Comparison of ENCODE assay signal across 27 mouse cellular contexts in the genomic region with DNA sequence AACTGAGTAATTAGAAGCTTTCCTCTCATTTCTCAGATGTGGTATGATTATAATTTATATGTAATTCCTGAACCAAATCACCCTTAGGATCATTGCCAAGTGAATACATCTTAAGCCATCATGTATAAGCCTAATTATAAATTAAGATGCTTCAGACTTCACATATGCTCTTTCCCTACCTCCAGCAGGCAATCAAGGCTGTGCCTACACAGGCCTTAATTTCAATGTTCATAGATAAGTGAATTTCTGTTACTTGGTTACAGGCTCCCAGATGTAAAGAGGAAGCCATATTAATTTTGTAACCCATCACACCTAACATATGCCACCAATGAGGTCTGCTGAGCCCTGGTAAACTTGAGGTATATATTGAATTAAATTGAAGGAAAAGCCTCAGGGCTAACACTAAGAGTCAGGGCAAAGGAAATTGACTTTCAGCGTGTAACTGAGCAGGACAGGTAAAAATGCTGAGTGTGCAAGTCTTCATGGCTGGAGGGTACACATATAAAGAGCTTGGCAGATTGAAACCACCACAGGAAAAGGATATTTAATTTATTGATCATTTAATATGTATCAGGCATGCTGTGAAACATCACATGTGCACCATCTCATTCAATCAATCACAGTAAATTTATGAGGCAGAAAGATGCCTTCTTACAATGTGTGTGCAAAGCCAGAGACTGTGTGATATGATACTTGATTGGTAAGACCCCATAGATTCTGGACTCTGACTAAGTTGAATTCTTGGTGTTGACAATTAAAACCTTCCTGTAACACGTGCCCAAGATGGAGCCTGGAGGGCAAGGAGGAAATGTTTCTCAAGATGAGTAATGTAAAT.
DNase-seq lines count a peak whose midpoint lies in the region; ATAC-seq and TF ChIP-seq lines count a peak whose summit lies in the region.
"Had no signal": no experiment of that assay in that cellular context is flagged by ENCODE, and none has a peak within 500 bp of the region (broad histone marks: within the 10 kb centered on the region; RNA-seq: fewer than 3 reads in every experiment).

No protein-coding gene starts in this region.

- no peaks in the 10 kb centered on the region for H3K79me2 ChIP-seq in CH12.LX (replicated peaks; ENCODE audit: control insufficient read depth, extremely low read depth, insufficient read depth, poor library complexity, severe bottlenecking)

- H3K36me3 ChIP-seq in hindbrain, embryonic 11.5 days (ENCODE audit: control insufficient read depth, insufficient read depth, low read length) = no peaks in the 10 kb centered on the region
- H3K36me3 ChIP-seq in hindbrain, postnatal 0 days (ENCODE audit: insufficient read depth, low read length) = no peaks in the 10 kb centered on the region
- no peaks in the 10 kb centered on the region for H3K36me3 ChIP-seq in CH12.LX (replicated peaks in 1 of 2; ENCODE audit: control insufficient read depth in 1 of 2, insufficient read depth in 1 of 2, low read length in 1 of 2)
- H3K36me3 ChIP-seq in hindbrain, embryonic 13.5 days = no peaks in the 10 kb centered on the region
- H3K36me3 ChIP-seq in neural tube, embryonic 13.5 days = no peaks in the 10 kb centered on the region
- H3K36me3 ChIP-seq: G1E; heart, embryonic 13.5 days; limb, embryonic 13.5 days; liver, embryonic 12.5 days had no signal

- no peak for TF ChIP-seq CTCF in hindbrain, postnatal 0 days (IDR thresholded peaks at IDR 0.05; ENCODE audit: low read depth)
- no peak for TF ChIP-seq CTCF in CH12.LX (conservative IDR thresholded peaks at IDR 0.05 in 1 of 2, IDR thresholded peaks at IDR 0.05 in 1 of 2; ENCODE audit: low read depth in 2 of 2, low read length in 2 of 2)

- no peak for TF ChIP-seq RAD21 in CH12.LX (IDR thresholded peaks at IDR 0.05; ENCODE audit: low read depth, low read length)

- H3K9me3 ChIP-seq in hindbrain, embryonic 11.5 days (ENCODE audit: control insufficient read depth, low read length) = no peaks in the 10 kb centered on the region
- no peaks in the 10 kb centered on the region for H3K9me3 ChIP-seq in hindbrain, postnatal 0 days (ENCODE audit: low read length)
- no peaks in the 10 kb centered on the region for H3K9me3 ChIP-seq in CH12.LX (replicated peaks; ENCODE audit: low read length)
- H3K9me3 ChIP-seq in hindbrain, embryonic 13.5 days = no peaks in the 10 kb centered on the region
- no peaks in the 10 kb centered on the region for H3K9me3 ChIP-seq in neural tube, embryonic 13.5 days
- H3K9me3 ChIP-seq: G1E; heart, embryonic 13.5 days; limb, embryonic 13.5 days; liver, embryonic 12.5 days had no signal

- ATAC-seq in hindbrain, embryonic 11.5 days (ENCODE audit: low FRiP score) = peak; percentile 74
- ATAC-seq in hindbrain, postnatal 0 days = no peak
- peak; percentile 80 for ATAC-seq in hindbrain, embryonic 13.5 days (ENCODE audit: low FRiP score)
- peak; percentile 78 for ATAC-seq in neural tube, embryonic 13.5 days (ENCODE audit: low read depth)
- ATAC-seq: activated CD4-positive, CD25-positive, alpha-beta regulatory T cell, adult 4 months; CD4-positive, CD25-positive, alpha-beta regulatory T cell, adult 4 months; forebrain, postnatal 0 days; inflammation-experienced regulatory T-cells, adult 6 months; liver, embryonic 12.5 days had no signal

- no peaks in the 10 kb centered on the region for H3K27me3 ChIP-seq in hindbrain, embryonic 11.5 days (ENCODE audit: control insufficient read depth, insufficient read depth, low read length)
- no peaks in the 10 kb centered on the region for H3K27me3 ChIP-seq in hindbrain, postnatal 0 days (ENCODE audit: insufficient read depth, low read length)
- H3K27me3 ChIP-seq in CH12.LX (replicated peaks) = no peaks in the 10 kb centered on the region
- no peaks in the 10 kb centered on the region for H3K27me3 ChIP-seq in hindbrain, embryonic 13.5 days
- H3K27me3 ChIP-seq in neural tube, embryonic 13.5 days = no peaks in the 10 kb centered on the region
- H3K27me3 ChIP-seq: heart, embryonic 13.5 days; limb, embryonic 13.5 days; liver, embryonic 12.5 days had no signal

- no peak for TF ChIP-seq POLR2A in CH12.LX (IDR thresholded peaks at IDR 0.05; ENCODE audit: low read depth, low read length)

- no peak overlapping the region for H3K9ac ChIP-seq in hindbrain, embryonic 11.5 days (ENCODE audit: low read depth, low read length)
- no peak overlapping the region for H3K9ac ChIP-seq in hindbrain, postnatal 0 days (replicated peaks; ENCODE audit: low read length)
- no peak overlapping the region for H3K9ac ChIP-seq in CH12.LX (ENCODE audit: insufficient read depth, low read depth)
- no peak overlapping the region for H3K9ac ChIP-seq in hindbrain, embryonic 13.5 days
- no peak overlapping the region for H3K9ac ChIP-seq in neural tube, embryonic 13.5 days
- H3K9ac ChIP-seq: forebrain, postnatal 0 days; heart, embryonic 13.5 days; limb, embryonic 13.5 days; liver, embryonic 12.5 days had no signal

- no peak for TF ChIP-seq EP300 in CH12.LX (IDR thresholded peaks at IDR 0.05; ENCODE audit: low read length)

- no peak overlapping the region for H3K4me3 ChIP-seq in hindbrain, embryonic 11.5 days (ENCODE audit: low read depth, low read length)
- H3K4me3 ChIP-seq in hindbrain, postnatal 0 days (ENCODE audit: low read length) = no peak overlapping the region
- no peak overlapping the region for H3K4me3 ChIP-seq in CH12.LX (replicated peaks in 1 of 3; ENCODE audit: low read depth in 2 of 3, low read length in 2 of 3, poor library complexity in 1 of 3)
- H3K4me3 ChIP-seq in hindbrain, embryonic 13.5 days = no peak overlapping the region
- no peak overlapping the region for H3K4me3 ChIP-seq in neural tube, embryonic 13.5 days
- H3K4me3 ChIP-seq: heart, adult 2 months; heart, embryonic 13.5 days; limb, embryonic 13.5 days; liver, embryonic 12.5 days had no signal

- H3K4me2 ChIP-seq in hindbrain, embryonic 11.5 days (replicated peaks; ENCODE audit: low read depth, low read length) = no peak overlapping the region
- H3K4me2 ChIP-seq in hindbrain, postnatal 0 days (ENCODE audit: low read depth, low read length) = no peak overlapping the region
- no peak overlapping the region for H3K4me2 ChIP-seq in CH12.LX (ENCODE audit: insufficient read depth, low read depth, poor library complexity, severe bottlenecking)
- H3K4me2 ChIP-seq in hindbrain, embryonic 13.5 days = no peak overlapping the region
- H3K4me2 ChIP-seq in neural tube, embryonic 13.5 days = no peak overlapping the region
- H3K4me2 ChIP-seq: heart, embryonic 13.5 days; limb, embryonic 13.5 days; liver, embryonic 12.5 days had no signal

- dilution Hi-C loops in CH12.LX (cut with MboI; ENCODE audit: extremely low pct_ligation_motif_present, extremely low pct_unique_long_range_greater_than_20kb, low sequenced_read_pairs) = no loop called here

- no peak for DNase-seq in hindbrain, embryonic 11.5 days (ENCODE audit: low spot score)
- DNase-seq in hindbrain, postnatal 0 days (ENCODE audit: low spot score) = no peak
- no peak for DNase-seq in CH12.LX (ENCODE audit: extremely low read depth)
- DNase-seq in gastrocnemius, postnatal 14 days = no peak
- DNase-seq in cerebellum, adult 9-11 months = no peak
- DNase-seq: adrenal gland, postnatal 10 days; cerebellum, adult 2 months; cerebellum, postnatal 36 days; embryo, embryonic 11 days; forebrain, postnatal 0 days; gastrocnemius, postnatal 36 days; heart, adult 2 months; heart, postnatal 14 days; kidney, adult 2 months; layer of hippocampus, adult 9-11 months; lung, adult 18-20 months; lung, postnatal 10 days had no signal

- no peak overlapping the region for H3K27ac ChIP-seq in hindbrain, embryonic 11.5 days (ENCODE audit: low read depth, low read length)
- no peak overlapping the region for H3K27ac ChIP-seq in hindbrain, postnatal 0 days
- H3K27ac ChIP-seq in CH12.LX (ENCODE audit: insufficient read depth, low read depth) = no peak overlapping the region
- H3K27ac ChIP-seq in hindbrain, embryonic 13.5 days = peak overlapping the region; percentile 55; the same call in 1 of the 2 replicates
- H3K27ac ChIP-seq in neural tube, embryonic 13.5 days (replicated peaks) = no peak overlapping the region
- H3K27ac ChIP-seq: heart, adult 2 months; heart, embryonic 13.5 days; kidney, postnatal 0 days; limb, embryonic 13.5 days; liver, embryonic 12.5 days had no signal

- intact Hi-C loops in gastrocnemius, postnatal 14 days (cut with DNase I; ENCODE audit: low total_unique reads) = no loop called here

- no peaks in the 10 kb centered on the region for H3K4me1 ChIP-seq in hindbrain, embryonic 11.5 days (replicated peaks; ENCODE audit: control insufficient read depth, insufficient read depth, low read length)
- H3K4me1 ChIP-seq in hindbrain, postnatal 0 days (ENCODE audit: insufficient read depth, low read length) = no peaks in the 10 kb centered on the region
- H3K4me1 ChIP-seq in CH12.LX (ENCODE audit: control insufficient read depth in 1 of 2, insufficient read depth in 2 of 2) = no peaks in the 10 kb centered on the region
- peaks cover 8% of the 10 kb centered on the region for H3K4me1 ChIP-seq in hindbrain, embryonic 13.5 days (replicated peaks)
- peaks cover 7% of the 10 kb centered on the region; the same call in 1 of the 2 replicates for H3K4me1 ChIP-seq in neural tube, embryonic 13.5 days (replicated peaks)
- H3K4me1 ChIP-seq: heart, embryonic 13.5 days; limb, embryonic 13.5 days; liver, embryonic 12.5 days had no signal

- WGBS in hindbrain, embryonic 11.5 days = 90% methylated on average over 2 of the region's 2 CpGs
- WGBS in hindbrain, postnatal 0 days = 67% methylated on average over 2 of the region's 2 CpGs
- 64% methylated on average over 2 of the region's 2 CpGs for WGBS in hindbrain, embryonic 13.5 days
- WGBS in neural tube, embryonic 13.5 days = 65% methylated on average over 2 of the region's 2 CpGs

- in situ Hi-C loops in CH12.LX (cut with MboI; ENCODE audit: low pct_ligation_motif_present, low pct_unique_long_range_greater_than_20kb, low sequenced_read_pairs) = no loop called here

TF ChIP-seq in CH12.LX, 34 proteins besides CTCF, POLR2A, EP300 and RAD21:
- no peak for TF ChIP-seq NELFE (IDR thresholded peaks at IDR 0.05; ENCODE audit: low read depth, low read length)
- TF ChIP-seq MAFK (IDR thresholded peaks at IDR 0.05; ENCODE audit: insufficient replicate concordance, low read length) = peak; percentile 65; the same call in 1 of the 2 replicates
